Mouse (Mus musculus) bone marrow, adult 2 months (tissue): ENCODE measurements around the gene Nmb.

Experiments used
- CTCF ChIP-seq: fragments of 200-500 bp; IDR thresholded peaks from 2 replicates; pipeline ENCODE4 v1.5.1; 2011; ENCODE audit warnings: low read length, control low read depth; ENCODE audit not compliant: control insufficient read depth, insufficient read depth
- POLR2A ChIP-seq: fragments of 200-500 bp; IDR thresholded peaks from 2 replicates; pipeline ENCODE4 v1.6.1; 2011; ENCODE audit warnings: low read depth, mild to moderate bottlenecking, control low read depth, low read length, borderline replicate concordance; ENCODE audit not compliant: control insufficient read depth

- TF ChIP-seq POLR2A, result no peak
- TF ChIP-seq CTCF, result no peak
Observed at GRCm38 (mm10) chr7:80894196-80894595, 10.7 kb downstream of the Nmb start.
